In the genomic region with DNA sequence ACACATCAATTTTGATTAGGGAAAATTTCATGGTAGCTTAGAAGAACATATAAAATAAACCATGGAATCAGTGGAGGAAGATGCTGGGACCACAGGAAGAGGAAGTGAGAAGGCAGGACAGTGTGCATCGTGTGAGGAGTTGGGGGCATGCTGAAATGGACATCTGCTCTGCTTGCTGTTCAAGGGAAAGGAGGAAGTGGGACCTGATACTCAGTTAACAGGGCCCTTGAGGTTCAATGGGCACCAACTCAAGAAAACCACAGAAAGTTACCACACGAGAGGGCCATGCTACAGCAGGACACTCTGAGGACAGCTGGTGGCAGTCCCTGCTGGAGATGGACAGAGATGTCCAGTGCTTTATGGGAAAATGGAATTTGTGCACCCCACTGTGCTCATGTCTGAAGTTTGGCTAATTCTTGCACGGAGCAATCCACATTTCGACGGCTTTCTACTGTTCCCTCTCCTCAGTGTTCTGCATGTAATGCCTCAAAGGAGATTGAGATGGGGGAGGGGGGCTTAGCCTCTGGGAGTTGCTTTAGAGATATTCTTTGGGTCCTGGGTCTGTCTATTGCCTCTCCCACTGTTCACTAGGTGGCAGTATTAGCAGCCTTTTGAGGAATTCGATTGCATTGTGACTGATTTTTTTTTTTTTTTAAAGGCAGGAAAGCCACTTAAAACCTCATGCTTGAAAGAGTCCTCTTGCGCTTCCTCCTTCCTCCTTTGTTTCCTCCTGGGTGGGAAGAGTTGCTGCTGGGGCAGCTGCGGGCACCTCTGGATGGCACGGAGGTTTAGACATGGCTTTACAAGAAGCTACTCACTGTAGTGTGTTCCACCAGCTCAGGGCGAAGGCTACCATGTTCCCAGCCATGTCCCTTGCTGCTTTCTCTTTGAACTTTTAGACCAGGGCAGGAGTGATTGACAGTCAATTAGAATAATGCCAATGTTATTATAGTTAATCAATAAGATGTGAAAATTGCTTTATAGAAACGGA, we compare ENCODE assay signal across 9 mouse cellular contexts.
A peak's percentile ranks its signal among the peaks of the same experiment; 100 is the strongest.
DNase-seq lines count a peak whose midpoint lies in the region; ATAC-seq and TF ChIP-seq lines count a peak whose summit lies in the region.
"Had no signal": no experiment of that assay in that cellular context is flagged by ENCODE, and none has a peak within 500 bp of the region (broad histone marks: within the 10 kb centered on the region; RNA-seq: fewer than 3 reads in every experiment).

No protein-coding gene starts in this region.

- no peak overlapping the region for H3K4me2 ChIP-seq in hindbrain, embryonic 11.5 days (replicated peaks; ENCODE audit: low read depth, low read length)
- no peak overlapping the region for H3K4me2 ChIP-seq in liver, embryonic 14.5 days (ENCODE audit: low read depth)
- H3K4me2 ChIP-seq in neural tube, embryonic 13.5 days: no peak overlapping the region

- H3K9ac ChIP-seq in hindbrain, embryonic 11.5 days (ENCODE audit: low read depth, low read length): no peak overlapping the region
- no peak overlapping the region for H3K9ac ChIP-seq in liver, embryonic 14.5 days (replicated peaks)
- H3K9ac ChIP-seq in neural tube, embryonic 13.5 days: no peak overlapping the region

- no peaks in the 10 kb centered on the region for H3K4me1 ChIP-seq in hindbrain, embryonic 11.5 days (replicated peaks; ENCODE audit: control insufficient read depth, insufficient read depth, low read length)
- peaks cover 4 to 40% of the 10 kb centered on the region in 2 experiments; a peak in 2 of 4 replicates for H3K4me1 ChIP-seq in liver, embryonic 14.5 days (replicated peaks; ENCODE audit: control insufficient read depth in 2 of 2, insufficient read depth in 2 of 2, low read length in 1 of 2)
- peaks cover 18% of the 10 kb centered on the region for H3K4me1 ChIP-seq in neural tube, embryonic 13.5 days (replicated peaks)

- H3K9me3 ChIP-seq in hindbrain, embryonic 11.5 days (ENCODE audit: control insufficient read depth, low read length): no peaks in the 10 kb centered on the region
- no peaks in the 10 kb centered on the region for H3K9me3 ChIP-seq in liver, embryonic 14.5 days (ENCODE audit: control insufficient read depth, low read length)
- no peaks in the 10 kb centered on the region for H3K9me3 ChIP-seq in neural tube, embryonic 13.5 days

- peak; percentile 7 for DNase-seq in cerebellum, adult 9-10 months
- no peak for DNase-seq in cerebellum, adult 11 months
- DNase-seq in 3T3-L1 (ENCODE audit: low read depth, low spot score): peak; percentile 51
- DNase-seq in embryo, embryonic 9.5 days (ENCODE audit: extremely low spot score): peak; percentile 69
- peak; percentile 76 for DNase-seq in hindbrain, embryonic 11.5 days (ENCODE audit: low spot score)
- DNase-seq in liver, embryonic 14.5 days (ENCODE audit: low read depth in 3 of 3, low spot score in 3 of 3): peak in 1 of 3 experiments; percentile 14
- no peak for DNase-seq in gastrocnemius, postnatal 25 days

- 52% methylated on average over 11 of the region's 11 CpGs for WGBS in hindbrain, embryonic 11.5 days
- WGBS in liver, embryonic 14.5 days (ENCODE audit: insufficient replicate concordance): 25% methylated on average over 11 of the region's 11 CpGs
- 49% methylated on average over 11 of the region's 11 CpGs for WGBS in neural tube, embryonic 13.5 days

- H3K4me3 ChIP-seq in hindbrain, embryonic 11.5 days (ENCODE audit: low read depth, low read length): no peak overlapping the region
- no peak overlapping the region for H3K4me3 ChIP-seq in liver, embryonic 14.5 days (ENCODE audit: insufficient read depth in 1 of 2, low read depth in 2 of 2, low read length in 2 of 2)
- no peak overlapping the region for H3K4me3 ChIP-seq in neural tube, embryonic 13.5 days
- H3K4me3 ChIP-seq: myocyte had no signal

- peak; percentile 44 for TF ChIP-seq CTCF in liver, embryonic 14.5 days (IDR thresholded peaks at IDR 0.05; ENCODE audit: low read depth)

- H3K27ac ChIP-seq in hindbrain, embryonic 11.5 days (ENCODE audit: low read depth, low read length): no peak overlapping the region
- no peak overlapping the region for H3K27ac ChIP-seq in liver, embryonic 14.5 days
- H3K27ac ChIP-seq in neural tube, embryonic 13.5 days (replicated peaks): no peak overlapping the region

- TF ChIP-seq EP300 in liver, embryonic 14.5 days (IDR thresholded peaks at IDR 0.05; ENCODE audit: low read depth): no peak

- H3K27me3 ChIP-seq in hindbrain, embryonic 11.5 days (ENCODE audit: control insufficient read depth, insufficient read depth, low read length): no peaks in the 10 kb centered on the region
- H3K27me3 ChIP-seq in liver, embryonic 14.5 days (ENCODE audit: control insufficient read depth, insufficient read depth, low read length): no peaks in the 10 kb centered on the region
- no peaks in the 10 kb centered on the region for H3K27me3 ChIP-seq in neural tube, embryonic 13.5 days

- peak; percentile 59; the same call in 1 of the 2 replicates for ATAC-seq in hindbrain, embryonic 11.5 days (ENCODE audit: low FRiP score)
- ATAC-seq in liver, embryonic 14.5 days (ENCODE audit: insufficient read depth): no peak
- peak; percentile 62; the same call in 1 of the 2 replicates for ATAC-seq in neural tube, embryonic 13.5 days (ENCODE audit: low read depth)

- no peaks in the 10 kb centered on the region for H3K36me3 ChIP-seq in hindbrain, embryonic 11.5 days (ENCODE audit: control insufficient read depth, insufficient read depth, low read length)
- H3K36me3 ChIP-seq in liver, embryonic 14.5 days (replicated peaks; ENCODE audit: control insufficient read depth, insufficient read depth, low read depth): no peaks in the 10 kb centered on the region
- H3K36me3 ChIP-seq in neural tube, embryonic 13.5 days: no peaks in the 10 kb centered on the region

Comparison
In these comparisons a context has a peak if more than half of its experiments do, and no peak if none do; other contexts are left out.
1. DNase-seq: peak in cerebellum, adult 9-10 months (single experiment), 3T3-L1 (single experiment), embryo, embryonic 9.5 days (single experiment) and hindbrain, embryonic 11.5 days (single experiment); none in cerebellum, adult 11 months (single experiment) and gastrocnemius, postnatal 25 days (single experiment).